Mouse (Mus musculus): ENCODE results near the gene Fam20a.

DNA sequence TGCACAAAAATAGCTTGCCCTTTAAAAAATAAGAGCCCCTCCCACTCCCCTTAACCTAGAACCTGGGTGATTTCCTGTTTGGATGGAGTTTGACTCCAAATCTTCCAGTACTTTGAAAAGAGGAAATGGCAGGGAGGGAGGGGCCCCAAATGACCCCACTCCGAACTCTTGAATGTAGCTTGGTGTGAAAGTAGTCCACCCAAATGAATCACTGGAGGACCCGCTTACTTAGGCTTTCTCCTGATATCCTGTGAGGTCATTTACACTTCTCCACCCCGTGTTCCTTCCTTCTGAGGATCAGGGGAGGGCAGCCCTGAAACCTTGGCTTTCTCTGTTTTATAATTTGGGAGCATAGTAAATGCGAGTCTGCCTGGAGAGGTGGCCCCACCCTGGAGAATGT, 632 bp upstream of the Fam20a start:
- no peak for TF ChIP-seq CTCF (IDR thresholded peaks at IDR 0.05; ENCODE audit: insufficient read depth, low read length)
- TF ChIP-seq POLR2A (IDR thresholded peaks at IDR 0.05; ENCODE audit: borderline replicate concordance, extremely low read depth, low read depth, low read length) = no peak
